Mouse (Mus musculus) skeletal muscle tissue, adult 2 months (tissue): ENCODE data around the gene Cfap45.

Experiments used
- DNase-seq: peaks from one replicate; pipeline ENCODE4 v3.0.0-alpha.2; 2012; ENCODE audit warnings: low read depth, low spot score

Cfap45 gene

GRCm38 (mm10) chr1:172496030-172496429 lies 24.6 kb upstream of the Cfap45 start:
- no peak for DNase-seq

GRCm38 (mm10) chr1:172497428-172497827 lies 23.2 kb upstream of the Cfap45 start:
- DNase-seq, result no peak

GRCm38 (mm10) chr1:172499765-172500441 lies 20.7 kb upstream of the Cfap45 start, which contains the start of gene Tagln2:
Gene Tagln2, plus strand, starts transcription at chr1:172500047.
- DNase-seq, result peak; percentile 65

- peak; percentile 60 for DNase-seq
Observed at GRCm38 (mm10) chr1:172500451-172501370, 19.9 kb upstream of the Cfap45 start.

- DNase-seq, result peak; percentile 72
Observed at GRCm38 (mm10) chr1:172501371-172502144, 19.0 kb upstream of the Cfap45 start.

- DNase-seq, result no peak
Observed at GRCm38 (mm10) chr1:172502145-172503110, 18.2 kb upstream of the Cfap45 start.

- DNase-seq, result no peak
Observed at GRCm38 (mm10) chr1:172503111-172503997, 17.2 kb upstream of the Cfap45 start.

GRCm38 (mm10) chr1:172504756-172505155 lies 15.8 kb upstream of the Cfap45 start:
- DNase-seq, result no peak

GRCm38 (mm10) chr1:172507001-172507400 lies 13.6 kb upstream of the Cfap45 start:
- no peak for DNase-seq

GRCm38 (mm10) chr1:172507701-172508100 lies 12.9 kb upstream of the Cfap45 start:
- no peak for DNase-seq

- no peak for DNase-seq
Observed at GRCm38 (mm10) chr1:172508172-172508571, 12.4 kb upstream of the Cfap45 start.

- no peak for DNase-seq
Observed at GRCm38 (mm10) chr1:172509235-172509634, 11.4 kb upstream of the Cfap45 start.

- no peak for DNase-seq
Observed at GRCm38 (mm10) chr1:172509983-172510382, 10.6 kb upstream of the Cfap45 start.

- DNase-seq, result no peak
Observed at GRCm38 (mm10) chr1:172510421-172510972, 10.1 kb upstream of the Cfap45 start.

- DNase-seq, result peak; percentile 64
Observed at GRCm38 (mm10) chr1:172512962-172513361, 7.6 kb upstream of the Cfap45 start.

GRCm38 (mm10) chr1:172513525-172514212 lies 6.9 kb upstream of the Cfap45 start:
- peak; percentile 68 for DNase-seq

GRCm38 (mm10) chr1:172514213-172514529 lies 6.4 kb upstream of the Cfap45 start:
- DNase-seq, result no peak

- DNase-seq, result no peak
Observed at GRCm38 (mm10) chr1:172514551-172515268, 5.9 kb upstream of the Cfap45 start.
